Mouse (Mus musculus) adrenal gland, adult 2 months (tissue): ENCODE measurements around the gene Npnt. TPM values are rescaled to one million over a fixed set of nuclear protein-coding genes. Genes with fewer than 3 reads are reported as not detected.
A peak's percentile ranks its signal among the peaks of the same experiment; 100 is the strongest.

Source experiments
- DNase-seq: peaks from one replicate; pipeline ENCODE4 v3.0.0; 2021
- polyA plus RNA-seq: library from polyadenylated mRNA; depleted of rRNA; stranded (reverse); fragments of >200 nt; gene quantifications from 2 replicates; pipeline ENCODE4 v1.2.3, GENCODE M21; 2012
- total RNA-seq, 2 experiments: library from RNA; stranded (reverse); gene quantifications; 2 replicates each; pipeline ENCODE4 v1.2.3; 2021

The Npnt gene
- total and polyA plus RNA-seq, 3 experiments, result 10.3 to 17.9 (median 13.9) TPM

DNA sequence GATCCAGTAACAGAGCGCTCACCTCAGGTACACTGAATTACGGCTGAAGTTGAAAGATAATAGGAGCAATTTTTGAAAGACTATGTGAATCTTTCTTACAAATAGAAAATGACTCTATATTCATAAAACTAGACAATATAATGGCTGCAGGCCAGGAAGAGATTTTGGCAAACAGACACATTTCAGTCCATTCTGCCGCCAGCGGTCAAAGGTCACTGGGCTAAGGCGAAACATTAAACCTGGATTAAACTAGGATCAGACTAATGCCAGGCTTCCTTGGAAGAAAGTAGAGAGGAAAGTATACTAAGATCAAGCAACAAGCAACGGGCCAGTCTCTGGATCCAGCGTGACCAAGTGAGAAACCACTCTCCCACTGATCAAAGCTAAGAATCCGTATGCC is 11.1 kb downstream of the Npnt start:
- peak; percentile 4 for DNase-seq

DNA sequence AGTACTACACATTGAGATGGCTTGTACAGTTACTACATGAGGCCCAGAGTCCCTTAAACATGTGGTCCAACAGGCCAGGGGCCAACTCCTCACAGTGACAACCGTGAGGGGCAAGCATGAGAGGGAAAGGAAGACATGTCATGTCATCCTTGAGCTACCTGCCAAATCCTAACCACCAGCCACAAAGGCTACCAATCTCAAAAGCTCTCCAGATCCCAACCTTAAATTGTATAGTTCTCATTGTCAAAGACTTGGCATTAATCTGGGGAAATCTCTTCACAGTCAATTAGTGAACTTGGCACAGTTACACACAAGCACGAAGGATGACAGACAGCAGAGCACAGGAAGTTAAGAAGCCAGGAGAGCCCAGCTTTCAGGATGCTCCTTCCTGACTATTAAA is 15.4 kb downstream of the Npnt start:
- no peak for DNase-seq

DNA sequence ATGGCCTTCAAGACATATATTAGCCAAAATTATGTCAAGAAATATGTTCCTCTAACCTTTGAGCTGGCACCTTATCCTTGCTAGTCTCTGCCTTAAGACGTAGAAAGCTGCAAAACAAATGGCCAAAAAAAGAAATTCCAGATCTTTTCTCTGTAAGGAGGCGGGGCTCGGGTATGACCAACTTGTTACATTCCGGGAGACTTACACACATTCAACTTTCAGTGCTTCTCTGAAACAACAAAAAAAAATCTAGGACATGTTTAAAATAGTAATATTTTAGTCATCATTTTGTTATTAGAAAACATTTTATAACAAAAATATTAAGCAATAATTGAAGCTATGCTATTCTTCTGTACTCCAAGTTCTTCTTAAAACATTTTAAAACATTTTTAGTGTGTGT is 18.6 kb downstream of the Npnt start:
- no peak for DNase-seq

DNA sequence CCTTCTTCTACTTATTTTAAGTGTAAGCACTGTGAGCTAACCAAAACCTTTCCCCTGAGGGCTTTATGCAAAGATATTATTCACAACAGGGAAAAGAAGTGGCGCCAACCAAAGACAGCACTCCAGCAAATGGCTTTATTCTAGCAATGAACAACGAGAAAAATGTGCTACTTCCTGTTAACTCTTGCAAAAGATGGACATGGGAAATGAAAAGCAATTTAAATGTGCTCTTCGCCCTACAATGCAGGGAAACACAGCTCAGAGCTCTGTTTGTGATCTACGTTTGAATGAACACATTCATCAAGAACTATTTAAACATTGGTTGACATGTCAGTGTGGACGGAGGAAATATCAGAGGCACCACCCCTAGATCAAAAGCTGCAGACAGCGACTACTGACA is 20.2 kb downstream of the Npnt start:
- no peak for DNase-seq

DNA sequence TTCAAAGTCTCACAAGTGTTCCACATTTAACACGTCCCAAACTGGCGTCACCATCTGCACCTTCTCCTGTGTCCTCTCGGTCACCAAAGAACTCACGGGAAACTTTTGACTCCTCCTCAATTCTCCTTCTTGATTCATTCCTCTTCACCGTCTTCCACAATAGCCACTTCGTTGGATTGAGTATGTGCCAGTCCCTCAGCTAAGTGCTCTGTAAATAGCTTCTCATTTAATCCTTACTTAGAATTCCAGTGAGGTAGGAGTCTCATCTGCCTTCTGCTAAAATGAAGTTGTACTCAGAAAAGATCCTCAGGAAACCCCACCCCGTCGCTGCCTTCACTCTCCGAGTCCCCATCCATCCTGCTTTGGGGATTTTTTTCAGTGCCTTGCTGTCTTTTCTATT is 21.9 kb downstream of the Npnt start:
- no peak for DNase-seq

DNA sequence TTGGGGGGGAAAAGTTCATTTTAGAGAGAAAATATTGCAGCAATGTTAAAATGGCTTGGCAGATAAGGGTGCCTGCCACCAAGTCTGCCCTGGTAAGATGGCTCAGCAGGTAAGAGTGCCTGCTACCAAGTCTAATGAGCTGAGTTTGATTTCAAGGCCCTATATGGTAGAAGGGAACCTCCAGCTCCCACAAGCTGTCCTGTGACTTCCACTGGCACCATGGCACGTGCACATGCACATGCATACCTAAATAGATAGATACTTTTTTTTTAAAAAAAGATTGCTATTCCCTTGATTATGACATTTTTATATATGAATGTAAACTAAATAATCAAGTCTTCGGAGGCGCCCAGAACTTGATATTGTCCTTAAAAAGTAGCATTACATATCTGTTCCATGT is 30.3 kb downstream of the Npnt start:
- DNase-seq, result no peak

DNA sequence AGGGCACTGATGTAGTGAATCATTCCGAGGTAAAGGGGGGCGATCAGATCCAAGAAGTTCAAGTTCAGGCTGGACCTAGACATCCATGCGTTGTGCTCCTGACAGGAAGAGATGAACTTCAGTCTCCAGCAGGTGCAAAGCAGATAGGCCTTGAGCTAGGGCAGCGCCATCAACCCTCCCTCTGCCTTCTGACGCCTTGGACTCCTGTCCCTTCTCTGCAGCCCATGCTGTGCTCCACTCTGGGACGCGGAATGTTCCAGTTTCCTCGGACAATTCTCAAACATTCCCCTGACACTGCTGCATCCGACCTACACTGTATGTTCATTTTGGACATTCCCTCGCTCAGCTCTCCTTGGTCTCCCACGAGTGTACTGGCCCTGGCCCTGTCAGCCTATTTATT is 30.9 kb downstream of the Npnt start:
- no peak for DNase-seq

DNA sequence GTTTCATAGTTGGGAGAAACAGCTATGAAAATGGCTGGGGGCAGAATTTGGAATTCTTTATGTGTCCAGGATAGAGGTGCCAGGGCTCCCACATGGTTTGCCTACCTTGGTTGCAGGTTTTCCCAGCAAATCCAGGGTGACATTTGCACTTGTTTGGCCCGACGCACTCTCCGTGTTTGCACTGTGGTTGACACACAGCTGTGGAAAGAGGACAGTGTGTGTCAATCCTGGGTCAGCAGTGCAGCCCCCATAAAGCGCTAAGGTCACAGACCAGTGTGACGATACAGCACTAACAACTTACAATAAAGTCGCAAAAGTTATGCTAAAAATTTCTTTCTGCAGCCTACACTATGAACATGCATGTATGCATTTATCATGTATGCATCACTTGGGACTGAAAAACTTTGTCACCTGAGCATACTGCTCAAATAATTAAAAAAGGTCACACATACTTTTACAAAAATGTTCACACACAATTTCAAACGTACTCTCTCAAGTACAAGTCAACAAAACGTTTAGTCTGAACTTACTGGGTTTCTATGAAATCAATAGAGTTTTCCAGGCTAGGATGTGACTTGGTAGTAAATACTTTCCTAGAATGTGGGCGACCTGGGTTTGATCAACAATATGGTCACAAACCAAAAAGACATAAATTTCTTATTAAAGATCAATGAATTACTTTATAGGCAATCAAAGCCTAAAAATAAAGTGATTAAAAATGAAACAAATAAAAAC is 32.6 kb downstream of the Npnt start:
- DNase-seq, result no peak

DNA sequence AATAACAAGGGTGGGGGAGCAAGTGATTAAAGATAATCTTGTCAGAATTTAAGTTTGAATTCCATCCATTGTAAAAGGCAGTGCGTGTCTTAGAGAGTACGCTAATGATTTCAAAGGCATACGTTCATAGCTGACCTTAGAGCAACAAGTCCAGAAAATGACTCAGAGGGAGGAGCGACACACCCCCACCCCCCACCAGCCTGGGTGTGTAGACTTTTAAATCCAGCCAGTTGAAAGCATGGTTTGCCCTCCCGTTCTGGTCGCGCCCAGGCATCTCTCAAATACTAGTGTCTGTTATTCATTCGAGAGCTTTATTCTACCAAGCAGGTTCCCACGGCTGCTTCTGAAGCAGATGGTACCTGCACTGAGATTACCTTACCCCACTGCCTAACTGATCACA is 34.4 kb downstream of the Npnt start:
- no peak for DNase-seq

DNA sequence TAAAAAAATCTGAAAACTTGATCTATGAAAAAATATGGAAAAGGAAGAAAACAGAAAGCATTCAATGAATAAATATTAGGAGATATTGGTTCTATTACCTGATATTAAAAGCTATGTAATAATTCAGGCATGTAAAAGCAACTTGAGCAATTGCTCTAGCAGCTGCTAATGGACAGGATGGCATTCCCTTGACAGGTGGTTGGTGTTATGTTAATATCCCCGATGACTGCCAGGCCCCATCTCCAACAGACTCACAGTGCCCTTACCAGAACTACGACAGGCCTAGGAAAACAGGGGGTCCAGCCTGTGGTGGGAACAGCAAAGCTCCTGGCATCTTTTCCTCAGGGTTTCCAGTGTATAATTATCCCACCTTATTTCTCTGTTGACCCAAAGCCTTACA is 37.7 kb downstream of the Npnt start:
- no peak for DNase-seq

DNA sequence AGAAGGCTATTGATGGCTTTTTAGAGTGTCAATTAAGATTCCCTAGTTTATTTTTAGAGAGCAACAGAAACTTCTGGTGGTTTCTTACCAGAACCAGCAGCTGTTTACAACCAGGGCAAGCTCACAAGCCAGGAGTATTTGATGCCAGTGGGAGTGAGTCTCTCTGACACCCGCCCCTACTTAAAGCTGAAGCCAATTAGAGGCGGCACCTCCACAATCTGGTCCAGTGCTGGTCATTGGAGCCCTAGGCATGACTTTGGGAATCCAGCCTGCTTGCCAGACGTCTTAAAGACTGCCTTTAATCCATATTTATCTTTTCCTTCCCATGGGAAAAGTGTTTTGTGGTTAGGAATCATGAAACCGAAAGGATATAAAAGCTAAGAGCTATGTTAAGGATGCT is 38.4 kb downstream of the Npnt start:
- no peak for DNase-seq

DNA sequence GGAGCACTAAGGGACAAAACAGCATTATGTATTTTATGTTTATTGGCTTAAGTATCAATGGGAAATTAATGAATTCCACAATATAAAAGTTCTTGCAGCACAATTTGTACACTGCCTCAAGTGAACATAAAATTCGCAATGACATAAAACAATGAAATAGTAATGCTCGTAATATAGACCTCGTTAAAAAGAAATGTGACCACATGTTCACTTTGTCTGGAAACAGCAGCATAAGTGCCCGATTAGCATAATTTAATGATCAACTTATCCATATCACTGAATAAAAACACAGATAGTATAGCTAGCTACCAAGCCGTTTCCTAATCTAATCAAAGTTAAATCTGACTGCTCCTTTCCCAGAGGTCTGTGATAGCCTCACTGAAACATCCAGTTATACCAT is 39.4 kb downstream of the Npnt start:
- no peak for DNase-seq

DNA sequence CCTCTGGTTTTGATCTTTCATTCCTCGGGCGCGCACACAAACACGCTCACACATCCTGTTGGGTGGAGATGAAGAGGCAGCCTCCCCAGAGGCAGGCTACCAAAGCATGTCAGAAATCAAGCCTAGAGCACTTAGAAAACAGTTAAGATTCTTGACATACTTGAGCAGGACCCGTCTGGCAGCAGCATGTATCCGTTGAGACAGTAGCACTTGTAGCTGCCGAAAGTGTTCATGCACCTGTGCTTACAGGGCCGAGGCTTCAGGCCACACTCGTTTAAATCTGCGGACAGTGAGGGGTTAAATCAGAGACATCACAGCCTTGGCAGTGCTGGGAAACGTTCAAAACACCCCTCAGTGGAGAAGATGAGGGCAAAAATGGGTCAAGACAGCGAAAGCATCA is 40.4 kb downstream of the Npnt start:
- DNase-seq, result no peak

DNA sequence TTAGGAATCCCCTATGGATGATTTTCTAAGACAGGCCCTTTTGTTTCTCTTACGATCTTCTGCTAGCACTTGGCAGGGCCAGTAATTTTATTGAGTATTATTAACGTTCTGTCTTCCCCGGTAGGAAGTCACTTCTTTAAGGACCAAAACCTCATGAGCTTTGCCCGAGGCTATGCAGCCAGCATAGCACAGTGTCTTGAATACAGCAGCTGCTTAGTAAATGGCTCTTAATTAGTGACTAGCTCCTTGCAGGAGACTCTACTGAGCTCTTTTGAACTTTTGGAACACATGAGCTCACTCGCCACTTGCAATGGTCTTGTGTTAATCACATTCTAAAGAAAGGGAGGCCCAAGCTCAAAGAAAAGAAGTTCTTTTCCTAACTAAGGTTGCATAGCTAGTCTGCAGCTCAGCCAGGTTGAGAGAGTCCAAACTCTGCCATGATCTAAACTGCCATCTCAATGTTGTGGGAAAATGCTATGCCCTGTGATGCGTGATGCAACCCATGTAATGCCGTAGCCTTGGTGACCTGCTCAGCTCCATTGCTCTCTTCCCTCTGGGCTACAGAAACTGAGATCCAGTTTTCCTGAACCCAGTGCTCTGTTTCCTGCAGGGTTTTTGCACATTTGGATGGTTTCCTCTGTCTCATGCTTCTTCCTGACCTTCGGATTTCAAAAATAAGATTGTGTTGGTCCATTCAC is 42.4 kb downstream of the Npnt start:
- DNase-seq, result no peak

DNA sequence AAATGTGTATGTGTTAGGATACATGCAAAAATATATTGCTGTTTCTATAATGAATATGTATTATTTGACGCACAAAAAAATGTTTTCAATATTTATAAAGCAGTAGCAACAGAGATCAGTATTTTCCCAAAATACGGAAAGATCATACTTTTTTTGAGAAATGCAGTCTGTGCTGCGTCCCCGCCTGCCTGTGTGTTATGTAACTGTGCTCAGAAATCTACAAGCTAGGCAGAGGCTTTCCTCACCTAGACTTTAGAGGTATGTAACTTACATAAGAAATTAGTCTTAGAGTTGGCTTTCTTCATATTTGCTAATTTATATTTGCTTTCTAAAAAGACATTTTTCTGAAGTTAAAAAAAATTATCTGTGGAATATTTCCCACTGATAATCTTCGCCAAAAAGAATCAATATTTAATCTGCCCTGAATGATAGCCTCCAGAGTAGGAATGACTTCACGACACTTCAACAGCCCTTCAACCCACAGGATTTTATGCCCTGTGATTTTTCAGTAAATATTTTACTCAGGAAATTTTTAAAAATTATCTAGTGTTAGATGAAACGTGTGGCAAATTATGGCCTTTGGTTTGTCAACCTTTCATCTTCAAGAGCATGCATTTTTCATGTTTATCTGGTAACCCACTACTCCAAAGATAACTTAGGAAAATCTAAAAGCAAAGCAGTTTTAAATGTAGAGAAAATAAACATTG is 44.7 kb downstream of the Npnt start:
- no peak for DNase-seq

DNA sequence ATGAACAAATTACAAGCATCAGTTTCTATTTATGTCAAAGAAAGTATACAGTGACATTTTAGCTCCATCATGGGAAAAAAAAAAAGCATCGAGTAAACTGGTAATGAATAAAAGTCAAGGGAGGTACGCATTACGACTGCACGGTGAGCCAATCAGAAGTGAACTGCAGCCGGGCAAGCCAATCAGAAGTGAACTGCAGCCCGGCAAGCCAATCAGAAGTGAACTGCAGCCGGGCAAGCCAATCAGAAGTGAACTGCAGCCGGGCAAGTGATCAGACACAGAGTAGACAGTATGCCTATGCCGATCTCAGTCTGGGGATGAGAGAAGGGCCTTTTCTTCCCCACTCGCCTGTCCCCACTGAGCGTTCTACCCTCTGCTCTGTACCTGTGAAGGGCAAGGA is 46.7 kb downstream of the Npnt start:
- no peak for DNase-seq

DNA sequence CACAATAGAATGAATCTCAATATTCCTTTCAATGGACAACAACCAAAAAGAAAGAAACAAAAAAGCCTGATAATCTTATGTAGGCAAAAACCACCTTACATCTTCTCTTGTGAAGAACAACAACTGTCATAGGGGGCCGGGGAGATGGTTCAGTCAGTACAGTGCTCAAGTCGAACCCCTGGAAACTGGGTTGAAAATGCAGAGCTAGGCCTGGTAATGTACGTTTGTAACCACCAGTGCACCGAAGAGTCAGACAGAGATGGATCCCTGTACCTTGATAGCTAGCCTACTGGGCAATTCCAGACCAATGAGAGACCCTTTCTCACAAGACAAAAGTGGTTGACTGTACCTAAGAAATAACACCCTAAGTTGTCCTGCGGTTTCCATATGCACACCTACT is 47.2 kb downstream of the Npnt start:
- DNase-seq, result no peak

DNA sequence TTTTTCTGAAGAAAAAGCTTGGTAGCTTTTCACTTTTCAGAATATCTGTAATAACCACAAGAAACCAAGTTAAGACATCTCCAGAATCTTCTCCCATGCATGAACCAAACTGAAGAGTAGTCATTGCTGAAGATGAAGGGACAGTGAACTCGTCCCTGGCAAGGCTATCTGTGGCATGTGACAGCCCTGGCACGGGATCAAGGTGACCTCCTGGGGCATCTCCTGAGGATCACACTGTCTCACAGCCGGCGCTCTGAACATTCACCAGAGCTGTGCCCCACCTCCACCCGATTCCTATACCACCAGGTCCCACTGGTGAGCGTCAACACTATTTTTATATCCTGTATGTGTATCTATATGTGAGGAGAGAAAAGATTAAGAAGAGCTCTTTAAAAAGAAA is 47.9 kb downstream of the Npnt start:
- peak; percentile 61 for DNase-seq

DNA sequence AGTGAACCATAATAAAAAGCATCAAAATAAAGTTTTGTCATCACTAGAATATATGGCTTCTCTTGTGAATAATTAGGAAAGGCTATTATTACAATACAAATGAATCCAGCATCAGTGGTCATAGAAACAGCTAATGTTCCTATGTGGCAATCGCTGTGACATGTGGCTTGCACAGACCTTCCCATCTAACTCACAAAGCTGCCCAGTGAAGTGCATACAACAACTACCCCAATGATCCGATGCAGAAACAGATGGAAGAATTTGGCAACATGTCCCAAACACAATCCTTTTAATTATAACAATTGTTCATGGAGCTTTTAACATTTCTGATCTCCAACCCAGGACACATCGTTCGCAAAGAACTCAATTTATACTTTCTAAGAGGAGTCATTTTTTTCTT is 52.2 kb downstream of the Npnt start:
- no peak for DNase-seq

DNA sequence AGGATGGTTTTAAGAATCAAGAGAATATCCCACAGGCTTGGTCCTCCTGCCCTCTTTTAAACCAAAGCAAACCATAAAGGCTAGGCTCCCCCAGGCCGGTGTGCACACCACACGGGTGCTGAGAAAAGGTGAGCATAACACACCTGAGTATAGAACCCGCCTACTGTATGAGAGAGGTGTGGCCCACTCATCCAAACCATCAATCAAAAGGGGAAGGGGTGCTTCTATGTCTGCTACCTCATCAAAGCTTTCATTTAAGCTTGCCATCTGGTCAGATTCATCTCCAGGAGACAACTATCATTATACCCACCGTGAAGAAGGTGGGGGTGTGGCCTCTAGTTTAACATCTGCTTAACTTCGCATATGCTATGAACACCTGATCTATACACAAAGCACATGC is 52.7 kb downstream of the Npnt start:
- no peak for DNase-seq

DNA sequence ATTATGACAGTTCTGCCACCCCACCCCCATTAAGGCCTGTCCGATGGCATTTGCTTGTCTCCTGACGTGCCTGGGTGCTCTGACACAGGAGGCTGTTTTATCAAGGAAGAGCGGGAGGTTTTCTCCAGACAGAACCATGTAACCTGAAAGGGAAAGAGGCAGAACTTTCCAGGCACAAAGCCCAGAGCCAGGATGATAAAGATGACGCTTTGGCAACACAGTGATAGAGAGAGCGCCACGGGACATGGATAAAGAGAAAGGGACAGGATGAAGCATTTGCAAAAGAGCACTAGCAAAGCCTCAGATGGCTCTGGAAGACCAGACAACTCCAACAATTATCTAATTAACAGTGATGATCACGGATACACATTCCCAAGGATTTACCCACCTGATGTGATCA is 56.0 kb downstream of the Npnt start:
- no peak for DNase-seq

DNA sequence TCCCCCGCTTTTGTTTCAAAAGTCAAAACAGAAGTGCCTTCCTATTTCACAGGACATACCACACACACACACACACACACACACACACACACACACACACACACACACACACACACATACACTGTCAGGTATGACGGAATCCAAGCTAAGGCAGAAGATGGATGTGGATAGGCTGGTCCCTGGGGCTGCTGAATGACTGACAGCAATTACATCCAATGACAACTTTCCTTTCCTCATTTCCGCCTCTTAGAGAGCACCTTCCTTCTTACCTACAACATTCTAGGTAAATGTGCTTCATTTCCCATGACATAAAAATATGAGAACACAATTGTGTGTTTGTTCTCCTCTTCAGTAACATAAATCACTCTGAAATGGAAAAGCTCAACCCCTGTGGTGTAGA is 56.4 kb downstream of the Npnt start:
- no peak for DNase-seq

DNA sequence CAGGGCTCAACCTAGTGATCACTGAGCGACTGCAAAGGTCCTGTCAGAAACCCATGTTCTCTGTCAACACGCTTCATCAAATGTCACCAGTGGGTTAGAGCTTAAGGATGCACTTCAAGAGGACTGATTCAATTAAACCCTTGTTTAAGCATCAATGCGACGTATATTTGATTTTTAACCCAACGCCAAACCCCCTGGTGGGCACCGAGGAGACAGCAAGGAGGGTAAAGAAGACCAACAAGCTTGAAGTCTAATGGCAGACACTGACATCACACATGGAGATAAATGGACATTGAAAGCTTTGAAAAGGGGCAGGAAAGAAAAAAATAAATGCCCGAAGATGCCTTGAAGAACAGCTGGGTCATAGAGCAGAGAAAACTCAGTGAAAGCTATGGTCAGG is 57.0 kb downstream of the Npnt start:
- no peak for DNase-seq

DNA sequence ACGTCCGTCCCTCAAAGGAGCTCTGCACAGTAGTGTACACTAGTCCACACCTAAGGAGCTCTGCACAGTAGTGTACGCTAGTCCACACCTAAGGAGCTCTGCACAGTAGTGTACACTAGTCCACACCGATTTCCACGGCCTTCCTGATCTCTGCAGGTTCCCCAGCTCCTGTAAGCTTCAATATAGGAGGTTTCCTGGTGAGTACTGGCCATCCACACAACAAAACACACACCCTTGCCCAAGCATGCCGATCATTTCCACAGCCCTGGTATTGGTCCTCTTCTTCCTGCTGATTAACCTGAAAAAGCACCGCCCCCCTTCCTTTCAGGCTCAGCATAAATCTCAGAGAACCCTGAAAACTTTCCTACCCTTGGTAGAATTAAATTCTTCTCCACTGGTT is 57.6 kb downstream of the Npnt start:
- no peak for DNase-seq
